Mouse (Mus musculus) heart, postnatal 0 days (tissue): ENCODE measurements at regions not wholly inside any gene's neighbourhood (a gene's known extent, or its start where the extent isn't known, plus 50 kb on each side); places are given as distances from the start of the nearest gene placed in this dataset.

Source experiments
- ATAC-seq: fragments of 200-750 bp; cut with Nextera tagmentation; 2 replicates; pipeline ENCODE4 v1.8.0; 2017; ENCODE audit warnings: low read depth, moderate number of reproducible peaks, moderate library complexity; ENCODE audit not compliant: insufficient read depth
- DNase-seq: peaks from one replicate; pipeline ENCODE4 v3.0.0-alpha.2; 2016; ENCODE audit warnings: low spot score
- H3K27ac ChIP-seq: fragments of 300-500 bp; sonication (generic); 2 replicates; pipeline ENCODE4 v1.5.1; 2014; ENCODE audit warnings: low read depth, mild to moderate bottlenecking
- H3K27me3 ChIP-seq: fragments of 300-500 bp; sonication (generic); 2 replicates; pipeline ENCODE4 v1.6.1; 2014; ENCODE audit warnings: low read length, mixed read lengths; ENCODE audit not compliant: control insufficient read depth, insufficient read depth
- H3K36me3 ChIP-seq: fragments of 300-500 bp; sonication (generic); replicated peaks from 2 replicates; pipeline ENCODE4 v1.6.1; 2014; ENCODE audit warnings: low read length, mixed read lengths; ENCODE audit not compliant: control insufficient read depth, insufficient read depth
- H3K4me1 ChIP-seq: fragments of 300-500 bp; sonication (generic); 2 replicates; pipeline ENCODE4 v1.6.1; 2014; ENCODE audit warnings: antibody characterized with exemption; ENCODE audit not compliant: control insufficient read depth, insufficient read depth
- H3K4me2 ChIP-seq: fragments of 300-500 bp; sonication (generic); 2 replicates; pipeline ENCODE4 v1.6.1; 2014; ENCODE audit warnings: low read depth, mild to moderate bottlenecking, low read length, moderate library complexity
- H3K4me3 ChIP-seq: fragments of 300-500 bp; sonication (generic); 2 replicates; pipeline ENCODE4 v1.5.1; 2014; ENCODE audit warnings: low read depth, low read length
- H3K9ac ChIP-seq: fragments of 300-500 bp; sonication (generic); replicated peaks from 2 replicates; pipeline ENCODE4 v1.6.1; 2014; ENCODE audit warnings: low read depth, low read length, mixed read lengths
- H3K9me3 ChIP-seq: fragments of 300-500 bp; sonication (generic); replicated peaks from 2 replicates; pipeline ENCODE4 v1.6.1; 2016; ENCODE audit warnings: low read length; ENCODE audit not compliant: control insufficient read depth
- CTCF ChIP-seq: IDR thresholded peaks from 2 replicates; pipeline ENCODE4 v1.5.1; 2016; ENCODE audit warnings: antibody characterized with exemption, control low read depth, low read depth
- EP300 ChIP-seq: IDR thresholded peaks from 2 replicates; pipeline ENCODE4 v1.6.1; 2016; ENCODE audit warnings: antibody characterized with exemption, low read depth
- WGBS: fragments of 180-500 bp; shearing (Covaris S2); extraction: QIAGEN DNeasy Blood & Tissue Kit; methylation state at CpG from one replicate; pipeline ENCODE4 v1.1.7; 2014; 5-methylcytosine and 5-hydroxymethylcytosine counted together

DNA sequence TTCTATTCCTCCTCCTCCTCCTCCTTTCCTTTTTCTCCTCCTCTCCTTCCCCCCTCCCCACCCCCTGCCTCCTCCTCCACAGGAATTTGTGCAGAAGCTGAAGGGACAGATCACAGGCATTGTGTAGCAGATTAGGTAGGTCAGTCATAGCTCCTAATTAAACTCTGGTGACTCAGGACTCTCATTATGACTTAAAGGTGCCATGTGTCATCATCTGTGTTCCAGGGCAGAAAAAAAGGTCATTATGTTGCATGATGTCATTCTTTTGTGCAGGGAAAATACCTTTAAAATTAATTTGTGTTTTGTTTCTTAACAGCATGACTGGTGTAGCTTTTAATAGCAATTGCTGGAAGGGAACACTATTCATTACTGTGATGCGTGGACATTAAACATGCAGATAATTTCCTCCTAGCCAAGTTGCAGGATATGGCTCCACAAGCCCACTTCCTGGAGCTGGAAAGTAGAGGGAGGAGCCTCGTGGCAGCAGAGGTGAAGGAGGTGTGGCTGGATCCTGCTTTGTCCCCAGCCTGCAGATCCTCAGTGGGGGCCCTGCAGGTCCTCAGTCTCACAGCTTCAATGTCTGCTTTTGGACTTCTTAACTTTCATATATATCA, 62.4 kb upstream of the Jazf1 start:
- ATAC-seq = peak; percentile 39; the same call in 1 of the 2 replicates

DNA sequence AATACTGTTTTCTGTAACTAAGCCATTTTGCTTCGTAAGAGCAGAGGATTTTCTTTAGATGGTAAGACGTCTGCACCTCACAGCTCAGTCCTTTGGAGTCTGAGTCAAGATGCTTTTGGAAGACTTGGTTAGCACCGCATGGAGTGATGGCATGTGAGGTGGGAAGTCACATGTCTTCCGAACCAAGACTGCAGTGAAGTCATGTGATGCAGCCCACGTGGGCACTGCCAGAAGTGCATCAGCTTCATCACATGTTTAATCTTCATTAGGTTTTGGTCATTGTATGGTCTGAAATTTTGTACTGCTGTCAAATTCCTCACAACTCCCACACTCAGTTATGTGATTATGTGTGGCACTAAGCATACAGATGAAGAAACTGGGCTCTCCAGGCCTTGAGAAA, 58.3 kb upstream of the Jazf1 start:
- H3K9ac ChIP-seq = no peak overlapping the region
- H3K27ac ChIP-seq = no peak overlapping the region
- no peaks in the 10 kb centered on the region for H3K9me3 ChIP-seq
- H3K27me3 ChIP-seq = no peaks in the 10 kb centered on the region
- TF ChIP-seq CTCF (no peak), EP300 (no peak)
- H3K4me1 ChIP-seq = no peaks in the 10 kb centered on the region
- H3K4me2 ChIP-seq = no peak overlapping the region
- H3K4me3 ChIP-seq = no peak overlapping the region
- H3K36me3 ChIP-seq = no peaks in the 10 kb centered on the region
- ATAC-seq = no peak
- DNase-seq = no peak
- WGBS = 73% methylated on average over 5 of the region's 5 CpGs

More for the DNA sequence above, 62.4 kb upstream of the Jazf1 start:
- no peaks in the 10 kb centered on the region for H3K9me3 ChIP-seq
- no peak overlapping the region for H3K27ac ChIP-seq
- H3K4me2 ChIP-seq = no peak overlapping the region
- H3K4me3 ChIP-seq = no peak overlapping the region
- 10% methylated on average over 2 of the region's 2 CpGs for WGBS
- no peak overlapping the region for H3K9ac ChIP-seq
- no peaks in the 10 kb centered on the region for H3K27me3 ChIP-seq
- no peaks in the 10 kb centered on the region for H3K4me1 ChIP-seq
- DNase-seq = no peak
- TF ChIP-seq CTCF (no peak), EP300 (no peak)
- H3K36me3 ChIP-seq = no peaks in the 10 kb centered on the region

DNA sequence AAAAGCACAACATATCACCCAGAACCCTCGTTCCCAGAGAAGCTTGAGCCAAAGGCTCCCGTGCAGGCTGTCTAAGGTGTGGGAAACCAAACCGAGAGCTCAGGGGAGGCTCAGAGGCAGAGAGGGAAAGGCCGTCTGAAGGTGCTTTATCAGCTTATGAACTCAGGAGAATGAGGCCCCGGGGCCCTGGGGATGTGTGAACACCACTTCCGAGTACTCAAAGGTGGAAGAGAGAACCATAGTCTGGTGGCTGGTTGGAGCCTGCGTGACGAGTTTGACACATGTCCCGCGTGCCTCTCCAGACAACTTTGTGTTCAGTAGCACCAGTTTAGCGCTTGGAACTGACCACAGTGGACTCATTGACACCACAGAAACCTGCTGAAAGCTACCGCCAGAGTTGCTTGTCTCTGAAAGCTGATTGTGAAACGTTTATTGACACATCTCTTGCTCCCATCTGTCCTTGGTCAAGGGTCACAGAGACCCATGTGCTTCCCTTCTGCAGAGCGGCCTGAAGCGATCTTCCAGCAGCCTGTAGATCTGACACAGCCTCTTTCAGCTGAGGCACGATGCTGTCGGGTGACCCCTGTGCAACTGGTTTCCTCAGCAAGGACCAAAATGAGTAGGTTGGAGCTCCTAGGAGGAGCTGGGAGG, 56.5 kb upstream of the Jazf1 start:
- H3K9ac ChIP-seq = no peak overlapping the region
- no peaks in the 10 kb centered on the region for H3K36me3 ChIP-seq
- H3K9me3 ChIP-seq = no peaks in the 10 kb centered on the region
- ATAC-seq (no peak), DNase-seq (no peak)
- TF ChIP-seq EP300 = no peak
- no peak for TF ChIP-seq CTCF
- H3K4me1 ChIP-seq = no peaks in the 10 kb centered on the region
- 53% methylated on average over 17 of the region's 17 CpGs for WGBS
- no peak overlapping the region for H3K4me3 ChIP-seq
- H3K27me3 ChIP-seq = no peaks in the 10 kb centered on the region
- no peak overlapping the region for H3K4me2 ChIP-seq
- no peak overlapping the region for H3K27ac ChIP-seq

- Histone ChIP-seq H3K9me3 (no peaks in the 10 kb centered on the region), H3K27ac (no peak overlapping the region), H3K4me2 (no peak overlapping the region), H3K4me3 (no peak overlapping the region), H3K4me1 (no peaks in the 10 kb centered on the region), H3K36me3 (no peaks in the 10 kb centered on the region), H3K27me3 (no peaks in the 10 kb centered on the region), H3K9ac (no peak overlapping the region)
- no peak for ATAC-seq
- 88% methylated on average over 5 of the region's 5 CpGs for WGBS
- no peak for TF ChIP-seq EP300
- no peak for TF ChIP-seq CTCF
- no peak for DNase-seq
Observed at GRCm38 (mm10) chr6:53120385-53120784, 52.0 kb upstream of the Jazf1 start.
